Mouse (Mus musculus) liver, embryonic 11.5 days (tissue): ENCODE data around the gene Aim2. TPM values are rescaled to one million over a fixed set of nuclear protein-coding genes. Genes with fewer than 3 reads are reported as not detected.

Source experiments
- ATAC-seq: fragments of 200-750 bp; cut with Nextera tagmentation; replicated peaks from 2 replicates; pipeline ENCODE4 v1.8.0; 2017; ENCODE audit warnings: moderate number of reproducible peaks, mild to moderate bottlenecking, moderate TSS enrichment, moderate library complexity; ENCODE audit not compliant: low FRiP score
- DNase-seq: peaks from one replicate; pipeline ENCODE4 v3.0.0-alpha.2; 2017; ENCODE audit warnings: low spot score
- H3K27ac ChIP-seq: fragments of 300-500 bp; sonication (generic); 2 replicates; pipeline ENCODE4 v1.5.1; 2014; ENCODE audit warnings: mild to moderate bottlenecking, low read depth, low read length, control low read depth
- H3K27me3 ChIP-seq: fragments of 300-500 bp; sonication (generic); replicated peaks from 2 replicates; pipeline ENCODE4 v1.6.1; 2014; ENCODE audit warnings: low read length, mixed read lengths; ENCODE audit not compliant: control insufficient read depth, insufficient read depth
- H3K36me3 ChIP-seq: fragments of 300-500 bp; sonication (generic); 2 replicates; pipeline ENCODE4 v1.6.1; 2014; ENCODE audit warnings: mild to moderate bottlenecking, low read length, moderate library complexity, mixed read lengths; ENCODE audit not compliant: control insufficient read depth, insufficient read depth
- H3K4me1 ChIP-seq: fragments of 300-500 bp; sonication (generic); replicated peaks from 2 replicates; pipeline ENCODE4 v1.6.1; 2014; ENCODE audit warnings: low read length, mixed read lengths; ENCODE audit not compliant: control insufficient read depth, insufficient read depth
- H3K4me2 ChIP-seq: fragments of 300-500 bp; sonication (generic); 2 replicates; pipeline ENCODE4 v1.6.1; 2014; ENCODE audit warnings: mild to moderate bottlenecking, control low read depth, moderate library complexity
- H3K4me3 ChIP-seq: fragments of 300-500 bp; sonication (generic); 2 replicates; pipeline ENCODE4 v1.5.1; 2014; ENCODE audit warnings: low read depth, low read length, control low read depth
- H3K9ac ChIP-seq: fragments of 300-500 bp; sonication (generic); 2 replicates; pipeline ENCODE4 v1.6.1; 2014; ENCODE audit warnings: low read depth, low read length, control low read depth
- H3K9me3 ChIP-seq: fragments of 300-500 bp; sonication (generic); 2 replicates; pipeline ENCODE4 v1.6.1; 2016; ENCODE audit warnings: low read length, inconsistent platforms, mixed read lengths; ENCODE audit not compliant: control insufficient read depth
- WGBS: fragments of 180-500 bp; shearing (Covaris S2); extraction: QIAGEN DNeasy Blood & Tissue Kit; methylation state at CpG from one replicate; pipeline ENCODE4 v1.1.7; 2014; 5-methylcytosine and 5-hydroxymethylcytosine counted together
- polyA plus RNA-seq: library from polyadenylated mRNA; unstranded; fragments of >200 nt; fragmentation: Nextera tagmentation; extraction: Ambion mirVana; gene quantifications from 2 replicates; pipeline ENCODE4 v1.2.1, GENCODE M21; 2014

Aim2 gene
- polyA plus RNA-seq, 1 experiment from 2014 or later = 1.1 TPM

- WGBS = under 1% methylated on average over 31 of the region's 31 CpGs
- Histone ChIP-seq H3K27me3 (peaks cover 54% of the 10 kb centered on the region), H3K9ac (no peak overlapping the region), H3K9me3 (no peaks in the 10 kb centered on the region), H3K36me3 (no peaks in the 10 kb centered on the region), H3K4me2 (peak overlapping the region; percentile 75), H3K4me3 (peak overlapping the region; percentile 52), H3K4me1 (peaks cover 3% of the 10 kb centered on the region; the same call in 1 of the 2 replicates), H3K27ac (no peak overlapping the region)
- 0 out of 2 replicates have a peak, but pooled peaks have one; percentile 35 for ATAC-seq
- no peak for DNase-seq
Measured at GRCm38 (mm10) chr1:173366701-173367355, 16.1 kb downstream of the Aim2 start.

GRCm38 (mm10) chr1:173367356-173368046, 16.8 kb downstream of the Aim2 start, which contains the start of gene Cadm3:
Gene Cadm3 (minus strand): TSS chr1:173367695.
- Histone ChIP-seq H3K27ac (no peak within 1 kb of the TSS), H3K27me3 (peaks cover 54% of the 10 kb centered on the region), H3K36me3 (no peaks in the 10 kb centered on the region), H3K9ac (no peak within 1 kb of the TSS), H3K4me3 (peak within 1 kb of the TSS; percentile 52), H3K4me1 (peaks cover 3% of the 10 kb centered on the region; the same call in 1 of the 2 replicates), H3K4me2 (peak within 1 kb of the TSS; percentile 75), H3K9me3 (no peaks in the 10 kb centered on the region)
- 2% methylated on average over 45 of the region's 46 CpGs for WGBS
- ATAC-seq = peak; percentile 30
- DNase-seq = no peak

GRCm38 (mm10) chr1:173369611-173370010, 18.9 kb downstream of the Aim2 start:
- no peak overlapping the region for H3K9ac ChIP-seq
- H3K4me2 ChIP-seq = no peak overlapping the region
- WGBS = 73% methylated on average over 2 of the region's 2 CpGs
- H3K36me3 ChIP-seq = no peaks in the 10 kb centered on the region
- no peaks in the 10 kb centered on the region for H3K9me3 ChIP-seq
- H3K4me1 ChIP-seq = peaks cover 3% of the 10 kb centered on the region; the same call in 1 of the 2 replicates
- peaks cover 53% of the 10 kb centered on the region for H3K27me3 ChIP-seq
- no peak overlapping the region for H3K27ac ChIP-seq
- H3K4me3 ChIP-seq = no peak overlapping the region
- DNase-seq (no peak), ATAC-seq (no peak)

- ATAC-seq (no peak), DNase-seq (no peak)
- no peaks in the 10 kb centered on the region for H3K9me3 ChIP-seq
- WGBS = 60% methylated on average over 6 of the region's 6 CpGs
- H3K9ac ChIP-seq = no peak overlapping the region
- no peaks in the 10 kb centered on the region for H3K36me3 ChIP-seq
- peaks cover 45% of the 10 kb centered on the region for H3K27me3 ChIP-seq
- peaks cover 3% of the 10 kb centered on the region; the same call in 1 of the 2 replicates for H3K4me1 ChIP-seq
- no peak overlapping the region for H3K4me3 ChIP-seq
- H3K4me2 ChIP-seq = no peak overlapping the region
- no peak overlapping the region for H3K27ac ChIP-seq
Measured at GRCm38 (mm10) chr1:173370456-173370855, 19.8 kb downstream of the Aim2 start.

- Histone ChIP-seq H3K4me1 (peaks cover 2% of the 10 kb centered on the region; the same call in 1 of the 2 replicates), H3K27ac (no peak overlapping the region), H3K36me3 (no peaks in the 10 kb centered on the region), H3K4me2 (no peak overlapping the region), H3K4me3 (no peak overlapping the region), H3K9me3 (no peaks in the 10 kb centered on the region), H3K27me3 (peaks cover 33% of the 10 kb centered on the region), H3K9ac (no peak overlapping the region)
- DNase-seq (no peak), ATAC-seq (no peak)
- 71% methylated on average over 6 of the region's 6 CpGs for WGBS
Measured at GRCm38 (mm10) chr1:173371586-173371985, 20.9 kb downstream of the Aim2 start.

GRCm38 (mm10) chr1:173374020-173374419, 23.3 kb downstream of the Aim2 start:
- H3K36me3 ChIP-seq = no peaks in the 10 kb centered on the region
- WGBS = 71% methylated on average over 7 of the region's 7 CpGs
- no peak overlapping the region for H3K4me3 ChIP-seq
- no peak overlapping the region for H3K27ac ChIP-seq
- ATAC-seq (no peak), DNase-seq (no peak)
- no peaks in the 10 kb centered on the region for H3K4me1 ChIP-seq
- H3K27me3 ChIP-seq = peaks cover 9% of the 10 kb centered on the region
- H3K9ac ChIP-seq = no peak overlapping the region
- no peaks in the 10 kb centered on the region for H3K9me3 ChIP-seq
- H3K4me2 ChIP-seq = no peak overlapping the region

- 28% methylated on average over 13 of the region's 13 CpGs for WGBS
- Histone ChIP-seq H3K4me1 (no peaks in the 10 kb centered on the region), H3K9ac (no peak overlapping the region), H3K36me3 (no peaks in the 10 kb centered on the region), H3K27ac (no peak overlapping the region), H3K4me3 (no peak overlapping the region), H3K27me3 (no peaks in the 10 kb centered on the region), H3K9me3 (no peaks in the 10 kb centered on the region), H3K4me2 (no peak overlapping the region)
- peak; percentile 46 for DNase-seq
- ATAC-seq = peak; percentile 52; the same call in 1 of the 2 replicates
Measured at GRCm38 (mm10) chr1:173377380-173378112, 26.9 kb downstream of the Aim2 start.

- Histone ChIP-seq H3K4me1 (no peaks in the 10 kb centered on the region), H3K36me3 (no peaks in the 10 kb centered on the region), H3K4me3 (no peak overlapping the region), H3K4me2 (no peak overlapping the region), H3K27me3 (no peaks in the 10 kb centered on the region), H3K9ac (no peak overlapping the region), H3K27ac (no peak overlapping the region), H3K9me3 (no peaks in the 10 kb centered on the region)
- 84% methylated on average over 6 of the region's 6 CpGs for WGBS
- DNase-seq = no peak
- ATAC-seq = no peak
Measured at GRCm38 (mm10) chr1:173381436-173381835, 30.8 kb downstream of the Aim2 start.
